Mouse (Mus musculus): ENCODE measurements around the gene Ccdc83.

DNA sequence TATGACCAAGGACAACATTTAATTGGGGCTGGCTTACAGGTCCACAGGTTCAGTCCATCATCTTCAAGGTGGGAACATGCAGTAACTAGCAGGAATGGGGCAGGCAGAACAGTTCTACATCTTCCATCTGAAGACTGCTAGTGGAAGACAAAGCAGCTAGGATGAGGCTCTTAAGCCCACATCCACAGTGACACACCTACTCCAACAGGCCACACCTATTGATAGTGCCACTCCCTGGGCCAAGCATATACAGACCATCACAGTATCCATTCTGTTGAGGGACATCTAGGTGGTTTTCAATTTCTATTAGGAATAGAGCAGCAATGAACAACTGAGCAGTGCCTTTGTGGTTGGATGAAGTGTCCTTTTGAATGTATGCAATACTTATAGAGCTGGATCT, 54.6 kb downstream of the Ccdc83 start:
- no peak for TF ChIP-seq POLR2A (IDR thresholded peaks at IDR 0.05; ENCODE audit: control insufficient read depth, extremely low read depth, insufficient read depth, low read length, poor library complexity)
- no peak for TF ChIP-seq CTCF (IDR thresholded peaks at IDR 0.05; ENCODE audit: borderline replicate concordance, control insufficient read depth, extremely low read depth, insufficient read depth, low read length, poor library complexity)
